Mouse (Mus musculus) Patski (cell line): ENCODE measurements around the gene 4930568D16Rik. TPM values are rescaled to one million over a fixed set of nuclear protein-coding genes. Genes with fewer than 3 reads are reported as not detected.
A peak's percentile ranks its signal among the peaks of the same experiment; 100 is the strongest.

Experiments
- ATAC-seq: fragments of 100-300 bp; one replicate; pipeline ENCODE4 v1.8.0; 2021
- CTCF ChIA-PET: fragments of 350-600 bp; sonication (Branson Sonifier 250); formaldehyde crosslinking; loops from one replicate; lab custom pipeline; 2022; ENCODE audit warnings: inconsistent platforms; lab: Charles Lee
- POLR2A ChIA-PET: fragments of 350-600 bp; sonication (Branson Sonifier 250); formaldehyde crosslinking; loops from one replicate; lab custom pipeline; 2022; ENCODE audit warnings: antibody characterized with exemption, inconsistent platforms; lab: Charles Lee
- DNase-seq: peaks from one replicate; pipeline ENCODE4 v3.0.0-alpha.2; 2011; ENCODE audit warnings: low read depth, low spot score
- H3K27me3 ChIP-seq: fragments of 371-371 bp; one replicate; pipeline ENCODE4 v1.5.1; 2021
- CTCF ChIP-seq: fragments of 100-300 bp; IDR thresholded peaks from one replicate; pipeline ENCODE4 v1.5.1; 2021
- in situ Hi-C: fragments of 300-500 bp; cut with MboI; formaldehyde crosslinking; loops from 3 replicates; pipeline ENCODE4 v1.11.1; 2018; ENCODE audit warnings: low pct_unique_long_range_greater_than_20kb, mixed read lengths
- polyA plus RNA-seq: library from polyadenylated mRNA; unstranded; gene quantifications from one replicate; pipeline ENCODE4 v1.2.3, GENCODE M21; 2021

The 4930568D16Rik gene
- polyA plus RNA-seq, 1 experiment from 2014 or later = not detected

GRCm38 (mm10) chr2:35329061-35329460 is 38.5 kb downstream of the 4930568D16Rik start:
- no peak for TF ChIP-seq CTCF
- H3K27me3 ChIP-seq = no peaks in the 10 kb centered on the region
- POLR2A ChIA-PET = interaction anchor here (1.3 kb wide), 1 partner anchor 9 kb away, joined by 3 read pairs; no protein-coding TSS in a partner anchor
- ATAC-seq (no peak), DNase-seq (no peak)
- in situ Hi-C loops = no loop called here
- CTCF ChIA-PET = interaction anchor here (1.3 to 1.5 kb wide), 2 partner anchors 9 to 20 kb away, joined by 3 read pairs; no protein-coding TSS in a partner anchor

DNA sequence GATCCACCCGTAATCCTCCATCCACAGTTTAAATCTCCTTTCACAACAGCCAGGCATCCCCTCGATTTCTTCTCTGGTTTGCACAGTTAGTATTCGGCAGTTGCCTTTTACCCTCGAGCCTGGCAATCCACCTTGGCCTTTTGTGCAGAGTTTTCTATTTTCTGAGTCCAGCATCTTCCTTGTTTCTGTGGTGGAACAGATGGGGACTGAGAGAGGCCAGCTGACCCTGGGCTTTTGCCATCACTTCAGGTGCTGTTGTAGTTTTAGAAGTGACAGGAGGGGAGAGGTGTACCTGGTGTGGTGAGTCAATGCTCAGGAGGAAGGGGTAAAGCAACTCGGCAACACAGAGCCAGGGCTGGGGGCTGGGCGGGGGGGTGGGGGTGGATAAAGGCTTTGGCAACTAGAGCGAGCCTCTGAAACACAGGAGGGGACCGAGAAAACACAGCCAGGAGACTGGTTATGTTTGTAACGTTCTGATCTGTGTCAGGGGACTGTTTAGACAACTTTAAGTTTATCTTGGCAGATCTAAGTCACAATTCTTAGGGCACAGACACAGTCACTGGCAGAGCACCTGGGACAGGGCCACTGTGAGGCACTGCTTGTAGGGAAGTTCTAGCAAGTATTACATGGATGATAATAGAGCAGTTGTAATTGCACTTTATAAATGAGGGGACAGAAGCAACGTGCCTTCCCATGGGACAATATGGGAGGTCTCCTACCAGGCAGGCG is 39.3 kb downstream of the 4930568D16Rik start:
- TF ChIP-seq CTCF = no peak
- POLR2A ChIA-PET = no interaction called here
- in situ Hi-C loops = no loop called here
- H3K27me3 ChIP-seq = no peaks in the 10 kb centered on the region
- DNase-seq (no peak), ATAC-seq (no peak)
- CTCF ChIA-PET = interaction anchor here (1.3 kb wide), 1 partner anchor 21 kb away, joined by 3 read pairs; no protein-coding TSS in a partner anchor

DNA sequence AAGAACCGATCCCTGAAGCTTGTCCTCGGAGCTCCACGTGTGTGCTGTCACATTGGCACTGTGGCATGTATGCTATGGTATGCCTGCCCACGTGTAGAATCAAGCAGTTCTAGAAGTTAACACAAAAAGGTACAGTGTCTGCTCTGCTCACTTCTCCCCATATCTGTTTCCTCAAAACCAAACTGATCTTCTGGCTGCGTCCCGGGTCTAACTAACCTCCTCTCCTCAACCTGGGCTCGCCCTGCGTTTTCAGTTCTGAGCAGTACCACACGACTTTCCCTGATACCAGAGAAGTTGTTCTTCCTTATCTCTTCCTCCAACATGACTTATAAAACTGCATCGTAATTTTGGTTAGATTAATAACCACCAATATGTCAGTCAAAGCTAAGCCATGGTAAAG is 39.9 kb downstream of the 4930568D16Rik start:
- no peak for TF ChIP-seq CTCF
- in situ Hi-C loops = no loop called here
- no peaks in the 10 kb centered on the region for H3K27me3 ChIP-seq
- ChIA-PET POLR2A (no interaction called here), CTCF (no interaction called here)
- DNase-seq (no peak), ATAC-seq (no peak)

GRCm38 (mm10) chr2:35326931-35327330 is 40.6 kb downstream of the 4930568D16Rik start:
- DNase-seq (no peak), ATAC-seq (no peak)
- no peak for TF ChIP-seq CTCF
- H3K27me3 ChIP-seq = no peaks in the 10 kb centered on the region
- ChIA-PET POLR2A (interaction anchor here (0.7 kb wide), 1 partner anchor 429 kb away, joined by 3 read pairs; no protein-coding TSS in a partner anchor), CTCF (no interaction called here)
- in situ Hi-C loops = no loop called here

DNA sequence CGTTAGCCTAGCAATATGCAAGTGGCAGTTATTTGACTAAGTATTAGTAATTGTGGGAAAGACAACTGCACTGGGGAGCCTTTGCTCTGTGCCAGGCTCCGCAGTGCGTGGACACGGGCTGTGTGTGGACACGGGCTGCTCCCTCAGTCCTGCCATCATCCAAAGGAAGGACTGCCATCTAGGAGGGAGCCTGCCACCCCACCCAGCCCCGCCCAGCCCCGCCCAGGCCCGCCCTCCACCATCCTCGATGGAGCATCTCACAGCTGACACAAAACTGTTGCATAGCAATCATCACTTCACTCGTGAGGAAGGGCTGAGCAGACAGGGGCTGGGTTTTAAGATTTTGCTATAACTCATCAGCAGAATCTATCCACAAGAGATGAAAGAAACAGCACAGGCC is 41.6 kb downstream of the 4930568D16Rik start:
- in situ Hi-C loops = no loop called here
- ChIA-PET POLR2A (no interaction called here), CTCF (no interaction called here)
- no peak for DNase-seq
- no peak for TF ChIP-seq CTCF
- no peaks in the 10 kb centered on the region for H3K27me3 ChIP-seq
- ATAC-seq = no peak

GRCm38 (mm10) chr2:35322404-35323164 is 44.9 kb downstream of the 4930568D16Rik start:
- ChIA-PET POLR2A (no interaction called here), CTCF (no interaction called here)
- DNase-seq (peak; percentile 41), ATAC-seq (no peak)
- no peaks in the 10 kb centered on the region for H3K27me3 ChIP-seq
- no peak for TF ChIP-seq CTCF
- in situ Hi-C loops = no loop called here

DNA sequence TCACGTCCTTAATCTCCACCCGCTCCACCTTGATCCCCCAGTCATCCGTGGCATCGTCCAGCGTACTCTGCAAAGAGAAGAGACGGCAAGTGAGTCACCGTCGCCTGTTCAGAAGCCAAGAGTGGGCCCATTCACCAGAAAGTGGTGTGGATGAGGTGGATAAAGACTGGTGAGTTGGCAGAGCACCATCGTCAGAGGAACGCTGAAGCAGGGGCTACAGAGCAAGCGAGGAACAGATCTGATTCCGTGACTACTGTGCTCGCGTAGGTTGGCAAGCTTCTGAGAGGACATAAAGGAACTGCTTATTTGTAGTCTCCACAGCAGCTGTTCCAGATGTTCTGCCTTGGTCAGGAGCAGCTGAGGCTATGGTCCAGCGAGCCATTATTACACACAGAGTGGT is 47.1 kb downstream of the 4930568D16Rik start:
- no peaks in the 10 kb centered on the region for H3K27me3 ChIP-seq
- in situ Hi-C loops = no loop called here
- ATAC-seq (peak; percentile 77), DNase-seq (peak; percentile 71)
- no peak for TF ChIP-seq CTCF
- ChIA-PET CTCF (interaction anchor here (0.9 to 1.4 kb wide), 3 partner anchors 9 to 29 kb away, joined by 3 to 5 read pairs (median 3); no protein-coding TSS in a partner anchor), POLR2A (interaction anchor here (1.1 to 1.2 kb wide), 3 partner anchors 9 to 33 kb away, joined by 3 to 4 read pairs (median 3); partner anchors contain the start of gene Stom)

GRCm38 (mm10) chr2:35318405-35318804 is 49.1 kb downstream of the 4930568D16Rik start:
- no peaks in the 10 kb centered on the region for H3K27me3 ChIP-seq
- ATAC-seq = no peak
- CTCF ChIA-PET = interaction anchor here (0.9 to 1.2 kb wide), 2 partner anchors 20 to 79 kb away, joined by 3 read pairs; partner anchors contain the start of gene 4930402F06Rik
- in situ Hi-C loops = no loop called here
- DNase-seq = no peak
- POLR2A ChIA-PET = no interaction called here
- TF ChIP-seq CTCF = no peak

DNA sequence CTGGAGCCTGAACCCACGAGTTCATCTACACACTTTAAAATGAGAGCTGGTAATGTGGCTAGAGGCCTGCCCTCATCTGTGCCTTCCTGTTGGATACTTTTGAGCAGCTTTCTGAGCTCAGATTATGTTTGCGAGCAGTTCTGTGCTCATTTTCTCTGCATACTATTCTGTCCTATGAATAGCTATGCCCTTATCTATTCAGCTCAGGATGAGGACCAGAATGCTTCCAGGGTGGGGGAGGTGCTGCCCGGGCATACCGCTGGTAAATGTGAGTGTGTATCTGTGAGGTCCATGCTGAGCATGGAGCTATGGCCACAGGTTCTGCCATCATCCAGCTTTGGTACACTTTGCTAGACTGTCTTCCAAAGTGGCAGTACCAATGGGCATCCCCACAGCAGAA is 49.9 kb downstream of the 4930568D16Rik start:
- TF ChIP-seq CTCF = no peak
- POLR2A ChIA-PET = no interaction called here
- CTCF ChIA-PET = interaction anchor here (1.6 kb wide), 1 partner anchor 30 kb away, joined by 3 read pairs; no protein-coding TSS in a partner anchor
- in situ Hi-C loops = no loop called here
- H3K27me3 ChIP-seq = no peaks in the 10 kb centered on the region
- no peak for ATAC-seq
- DNase-seq = no peak

GRCm38 (mm10) chr2:35314300-35314699 is 53.2 kb downstream of the 4930568D16Rik start:
- CTCF ChIA-PET = interaction anchor here (0.7 to 2.4 kb wide), 3 partner anchors 8 to 16 kb away, joined by 3 to 6 read pairs (median 5); no protein-coding TSS in a partner anchor
- in situ Hi-C loops = no loop called here
- POLR2A ChIA-PET = no interaction called here

More at GRCm38 (mm10) chr2:35314300-35314699, 53.2 kb downstream of the 4930568D16Rik start:
- no peaks in the 10 kb centered on the region for H3K27me3 ChIP-seq
- DNase-seq = no peak
- no peak for ATAC-seq
- no peak for TF ChIP-seq CTCF
